Mouse (Mus musculus): ENCODE measurements around the gene Arhgap31. TPM values are rescaled to one million over a fixed set of nuclear protein-coding genes. Genes with fewer than 3 reads are reported as not detected.
A peak's percentile ranks its signal among the peaks of the same experiment; 100 is the strongest.

Arhgap31 gene
- polyA plus RNA-seq, 1 experiment from 2014 or later = 36.1 TPM

- H3K4me1 ChIP-seq (replicated peaks) = peaks cover 76% of the 10 kb centered on the region
- 72% methylated on average over 9 of the region's 9 CpGs for WGBS
- no peak overlapping the region for H3K4me3 ChIP-seq
- H3K4me2 ChIP-seq = no peak overlapping the region; the same call in 1 of the 2 replicates
- peak overlapping the region; percentile 78 for H3K27ac ChIP-seq
- no peak overlapping the region for H3K9ac ChIP-seq
- no peak for ATAC-seq (replicated peaks; ENCODE audit: insufficient number of reproducible peaks, insufficient read depth, low FRiP score, low read depth)
- no peaks in the 10 kb centered on the region for H3K36me3 ChIP-seq
- no peaks in the 10 kb centered on the region for H3K27me3 ChIP-seq
- no peaks in the 10 kb centered on the region for H3K9me3 ChIP-seq (replicated peaks)
Measured at GRCm38 (mm10) chr16:38648783-38649430, 64.2 kb downstream of the Arhgap31 start.

GRCm38 (mm10) chr16:38648155-38648554 lies 64.9 kb downstream of the Arhgap31 start:
- Histone ChIP-seq H3K27me3 (no peaks in the 10 kb centered on the region), H3K4me3 (no peak overlapping the region), H3K4me2 (no peak overlapping the region; the same call in 1 of the 2 replicates), H3K4me1 (replicated peaks) (peaks cover 75% of the 10 kb centered on the region), H3K9me3 (replicated peaks) (no peaks in the 10 kb centered on the region), H3K9ac (no peak overlapping the region), H3K36me3 (no peaks in the 10 kb centered on the region), H3K27ac (peak overlapping the region; percentile 78)
- 38% methylated on average over 5 of the region's 5 CpGs for WGBS
- ATAC-seq (replicated peaks; ENCODE audit: insufficient number of reproducible peaks, insufficient read depth, low FRiP score, low read depth) = 0 out of 2 replicates have a peak, but pooled peaks have one; percentile 16

GRCm38 (mm10) chr16:38644455-38644854 lies 68.6 kb downstream of the Arhgap31 start:
- H3K4me1 ChIP-seq (replicated peaks) = peaks cover 45% of the 10 kb centered on the region

GRCm38 (mm10) chr16:38637085-38637484 lies 76.0 kb downstream of the Arhgap31 start:
- WGBS = 67% methylated on average over 10 of the region's 10 CpGs
- H3K27me3 ChIP-seq = no peaks in the 10 kb centered on the region
- H3K4me2 ChIP-seq = no peak overlapping the region
- H3K36me3 ChIP-seq = peaks cover 53% of the 10 kb centered on the region
- peak overlapping the region; percentile 59 for H3K27ac ChIP-seq
- H3K4me3 ChIP-seq = no peak overlapping the region
- H3K9me3 ChIP-seq (replicated peaks) = no peaks in the 10 kb centered on the region
- H3K4me1 ChIP-seq (replicated peaks) = peaks cover 12% of the 10 kb centered on the region
- ATAC-seq (replicated peaks; ENCODE audit: insufficient number of reproducible peaks, insufficient read depth, low FRiP score, low read depth) = no peak
- H3K9ac ChIP-seq = no peak overlapping the region

More at GRCm38 (mm10) chr16:38644455-38644854, 68.6 kb downstream of the Arhgap31 start:
- Histone ChIP-seq H3K4me3 (no peak overlapping the region), H3K4me2 (no peak overlapping the region), H3K27ac (no peak overlapping the region; the same call in 1 of the 2 replicates), H3K27me3 (no peaks in the 10 kb centered on the region), H3K36me3 (peaks cover 8% of the 10 kb centered on the region), H3K9me3 (replicated peaks) (no peaks in the 10 kb centered on the region), H3K9ac (no peak overlapping the region)
- no peak for ATAC-seq (replicated peaks; ENCODE audit: insufficient number of reproducible peaks, insufficient read depth, low FRiP score, low read depth)
- WGBS = 55% methylated on average over 2 of the region's 2 CpGs

- WGBS = 61% methylated on average over 9 of the region's 9 CpGs
- no peak overlapping the region for H3K9ac ChIP-seq
- no peak overlapping the region for H3K4me2 ChIP-seq
- no peaks in the 10 kb centered on the region for H3K27me3 ChIP-seq
- H3K36me3 ChIP-seq = peaks cover 54% of the 10 kb centered on the region
- H3K27ac ChIP-seq = peak overlapping the region; percentile 59
- H3K4me1 ChIP-seq (replicated peaks) = peaks cover 10% of the 10 kb centered on the region
- no peaks in the 10 kb centered on the region for H3K9me3 ChIP-seq (replicated peaks)
- no peak; the same call in 1 of the 2 replicates for ATAC-seq (replicated peaks; ENCODE audit: insufficient number of reproducible peaks, insufficient read depth, low FRiP score, low read depth)
- H3K4me3 ChIP-seq = no peak overlapping the region
Measured at GRCm38 (mm10) chr16:38636682-38637081, 76.4 kb downstream of the Arhgap31 start.

- no peak for ATAC-seq (replicated peaks; ENCODE audit: insufficient number of reproducible peaks, insufficient read depth, low FRiP score, low read depth)
- H3K36me3 ChIP-seq = peaks cover 54% of the 10 kb centered on the region
- H3K27ac ChIP-seq = peak overlapping the region; percentile 59; the same call in 1 of the 2 replicates
Measured at GRCm38 (mm10) chr16:38635833-38636390, 77.2 kb downstream of the Arhgap31 start.

GRCm38 (mm10) chr16:38632147-38632546 lies 80.9 kb downstream of the Arhgap31 start:
- no peak overlapping the region for H3K9ac ChIP-seq
- 63% methylated on average over 6 of the region's 6 CpGs for WGBS
- H3K36me3 ChIP-seq = peaks cover 32% of the 10 kb centered on the region; the same call in 1 of the 2 replicates
- H3K27me3 ChIP-seq = no peaks in the 10 kb centered on the region
- peaks cover 40% of the 10 kb centered on the region for H3K4me1 ChIP-seq (replicated peaks)
- H3K27ac ChIP-seq = no peak overlapping the region
- H3K4me2 ChIP-seq = no peak overlapping the region
- H3K9me3 ChIP-seq (replicated peaks) = no peaks in the 10 kb centered on the region
- no peak overlapping the region for H3K4me3 ChIP-seq
- no peak for ATAC-seq (replicated peaks; ENCODE audit: insufficient number of reproducible peaks, insufficient read depth, low FRiP score, low read depth)

More at GRCm38 (mm10) chr16:38635833-38636390, 77.2 kb downstream of the Arhgap31 start:
- Histone ChIP-seq H3K9me3 (replicated peaks) (no peaks in the 10 kb centered on the region), H3K4me1 (replicated peaks) (peaks cover 12% of the 10 kb centered on the region), H3K27me3 (no peaks in the 10 kb centered on the region), H3K4me2 (no peak overlapping the region), H3K4me3 (no peak overlapping the region), H3K9ac (no peak overlapping the region)
- WGBS = 71% methylated on average over 8 of the region's 8 CpGs

- no peaks in the 10 kb centered on the region for H3K27me3 ChIP-seq
- H3K36me3 ChIP-seq = peaks cover 15% of the 10 kb centered on the region; the same call in 1 of the 2 replicates
- H3K27ac ChIP-seq = peak overlapping the region; percentile 87
- 0 out of 2 replicates have a peak overlapping the region, but pooled peaks have one; percentile 3 for H3K4me2 ChIP-seq
- H3K4me3 ChIP-seq = no peak overlapping the region
- WGBS = 24% methylated on average over 10 of the region's 10 CpGs
- H3K4me1 ChIP-seq (replicated peaks) = peaks cover 83% of the 10 kb centered on the region
- no peak overlapping the region for H3K9ac ChIP-seq
- H3K9me3 ChIP-seq (replicated peaks) = no peaks in the 10 kb centered on the region
- peak; percentile 78 for ATAC-seq (replicated peaks; ENCODE audit: insufficient number of reproducible peaks, insufficient read depth, low FRiP score, low read depth)
Measured at GRCm38 (mm10) chr16:38625811-38626369, 87.2 kb downstream of the Arhgap31 start.

GRCm38 (mm10) chr16:38625411-38625810 lies 87.7 kb downstream of the Arhgap31 start:
- Histone ChIP-seq H3K9me3 (replicated peaks) (no peaks in the 10 kb centered on the region), H3K9ac (no peak overlapping the region), H3K27me3 (no peaks in the 10 kb centered on the region), H3K36me3 (peaks cover 19% of the 10 kb centered on the region), H3K27ac (peak overlapping the region; percentile 87), H3K4me2 (0 out of 2 replicates have a peak overlapping the region, but pooled peaks have one; percentile 3), H3K4me3 (no peak overlapping the region), H3K4me1 (replicated peaks) (peaks cover 86% of the 10 kb centered on the region)
- 47% methylated on average over 7 of the region's 7 CpGs for WGBS
- ATAC-seq (replicated peaks; ENCODE audit: insufficient number of reproducible peaks, insufficient read depth, low FRiP score, low read depth) = no peak

- peak; percentile 50 for ATAC-seq (replicated peaks; ENCODE audit: insufficient number of reproducible peaks, insufficient read depth, low FRiP score, low read depth)
- Histone ChIP-seq H3K27me3 (no peaks in the 10 kb centered on the region), H3K36me3 (peaks cover 28% of the 10 kb centered on the region), H3K4me3 (no peak overlapping the region), H3K4me1 (replicated peaks) (peaks cover 77% of the 10 kb centered on the region), H3K9ac (no peak overlapping the region), H3K9me3 (replicated peaks) (no peaks in the 10 kb centered on the region), H3K27ac (peak overlapping the region; percentile 87), H3K4me2 (peak overlapping the region; percentile 16; the same call in 1 of the 2 replicates)
- 42% methylated on average over 11 of the region's 11 CpGs for WGBS
Measured at GRCm38 (mm10) chr16:38624303-38624702, 88.8 kb downstream of the Arhgap31 start.

GRCm38 (mm10) chr16:38622283-38622682 lies 90.8 kb downstream of the Arhgap31 start:
- no peak for ATAC-seq (replicated peaks; ENCODE audit: insufficient number of reproducible peaks, insufficient read depth, low FRiP score, low read depth)
- no peak overlapping the region for H3K4me2 ChIP-seq
- no peak overlapping the region for H3K4me3 ChIP-seq
- H3K9me3 ChIP-seq (replicated peaks) = no peaks in the 10 kb centered on the region
- H3K36me3 ChIP-seq = peaks cover 43% of the 10 kb centered on the region
- H3K27ac ChIP-seq = peak overlapping the region; percentile 87
- H3K27me3 ChIP-seq = no peaks in the 10 kb centered on the region
- WGBS = 76% methylated on average over 2 of the region's 2 CpGs
- H3K4me1 ChIP-seq (replicated peaks) = peaks cover 60% of the 10 kb centered on the region
- no peak overlapping the region for H3K9ac ChIP-seq
